Mouse (Mus musculus) brain, embryonic 18.5 days (tissue): ENCODE data around the gene 4930595D18Rik.

ENCODE experiments used
- DNase-seq: peaks from one replicate; pipeline ENCODE4 v3.0.0-alpha.2; 2012; ENCODE audit warnings: low read depth, low spot score

4930595D18Rik gene

DNA sequence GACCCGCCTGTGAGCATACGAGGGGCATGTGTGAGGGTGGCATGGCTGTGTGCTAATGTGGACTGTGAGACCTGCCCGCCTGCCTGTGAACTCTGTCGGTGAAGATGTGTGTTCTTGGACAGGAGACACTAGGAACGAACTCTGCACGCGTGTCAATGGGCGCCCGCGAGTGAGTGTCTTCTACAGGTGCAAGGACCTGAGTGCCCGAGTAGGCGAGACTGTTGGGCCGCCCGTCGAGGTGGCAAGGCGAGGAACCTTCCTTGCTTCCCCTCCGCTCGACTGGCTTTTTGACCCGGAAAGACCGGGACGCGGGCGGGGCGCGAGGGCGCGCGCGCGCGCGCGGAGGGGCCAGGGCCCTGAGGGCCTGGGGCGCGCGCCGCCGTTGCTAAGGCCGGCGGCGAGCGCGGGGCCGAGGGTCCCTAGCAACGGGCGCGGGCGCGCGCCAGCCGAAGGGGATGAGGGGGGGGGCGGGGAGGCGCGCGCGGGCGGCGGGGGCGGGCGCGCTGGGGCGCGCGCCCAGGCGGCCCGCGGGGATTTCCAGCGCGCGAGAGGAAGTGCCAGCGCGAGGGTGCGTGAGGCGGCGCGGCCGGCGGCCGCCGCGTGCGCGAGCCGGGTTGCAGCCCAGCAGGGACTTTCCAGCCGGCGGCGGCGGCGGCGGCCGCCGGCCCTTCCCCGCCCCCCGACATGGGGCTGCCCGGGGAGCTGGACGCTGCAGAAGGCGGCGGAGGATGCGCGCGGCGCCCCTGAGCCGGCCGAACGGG, 18.3 kb downstream of the 4930595D18Rik start, which contains the start of gene Traf3:
Gene Traf3, plus strand, starts transcription at position 540 of the 761 bp plus-strand sequence.
- no peak for DNase-seq

DNA sequence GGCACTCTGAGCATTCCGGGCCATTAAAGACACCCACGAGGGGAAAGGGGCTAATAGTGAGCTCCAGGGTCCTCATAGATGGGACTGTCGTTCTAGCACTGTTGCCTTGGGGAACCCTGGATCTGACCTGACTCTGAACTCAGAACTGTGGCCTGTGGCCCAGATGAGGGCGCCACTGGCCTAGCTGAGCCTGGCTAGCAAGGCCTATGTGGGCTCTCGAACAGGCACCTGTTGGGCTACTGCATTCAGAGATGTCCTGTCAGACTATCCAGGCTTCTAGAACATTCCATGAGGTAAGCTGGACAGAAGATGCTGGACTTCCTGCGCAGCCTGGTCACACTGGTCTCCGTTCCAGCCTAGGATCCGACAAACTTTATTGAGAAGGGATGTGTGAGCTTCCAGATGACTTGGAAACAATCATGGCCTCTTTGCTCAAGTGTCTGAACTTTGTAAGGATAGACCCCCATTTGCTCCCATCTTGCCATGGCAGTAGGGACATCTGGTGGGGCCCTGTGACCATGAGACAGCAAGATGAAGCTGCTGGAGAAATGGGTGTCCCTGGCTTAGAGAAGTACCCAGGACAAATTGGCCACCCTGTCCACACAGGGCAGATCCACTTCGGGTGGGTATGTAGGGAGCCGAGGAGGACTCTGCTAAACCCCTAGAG, 19.0 kb downstream of the 4930595D18Rik start:
- DNase-seq = no peak

DNA sequence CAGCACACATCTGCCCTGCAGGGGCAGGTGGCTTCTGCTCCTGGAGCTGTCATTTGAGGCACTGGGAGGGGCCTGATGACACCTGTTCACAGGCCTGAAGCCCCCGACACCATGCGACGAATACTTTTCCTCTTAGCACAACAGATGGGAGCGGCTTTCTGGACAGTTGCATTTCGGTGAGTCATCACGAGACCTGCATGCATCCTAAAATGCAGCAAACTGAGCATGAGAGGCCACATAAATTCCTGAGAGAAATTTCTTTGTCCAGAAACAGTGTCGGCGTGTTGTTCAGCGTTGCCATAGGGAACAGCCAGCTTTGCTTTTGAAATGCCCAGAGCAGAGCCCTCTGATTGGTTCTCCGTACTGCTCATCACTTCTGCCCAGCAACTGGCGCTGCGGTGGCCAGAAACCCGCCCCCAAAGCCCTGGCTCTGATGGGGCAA, 20.0 kb downstream of the 4930595D18Rik start:
- DNase-seq = peak; percentile 88

DNA sequence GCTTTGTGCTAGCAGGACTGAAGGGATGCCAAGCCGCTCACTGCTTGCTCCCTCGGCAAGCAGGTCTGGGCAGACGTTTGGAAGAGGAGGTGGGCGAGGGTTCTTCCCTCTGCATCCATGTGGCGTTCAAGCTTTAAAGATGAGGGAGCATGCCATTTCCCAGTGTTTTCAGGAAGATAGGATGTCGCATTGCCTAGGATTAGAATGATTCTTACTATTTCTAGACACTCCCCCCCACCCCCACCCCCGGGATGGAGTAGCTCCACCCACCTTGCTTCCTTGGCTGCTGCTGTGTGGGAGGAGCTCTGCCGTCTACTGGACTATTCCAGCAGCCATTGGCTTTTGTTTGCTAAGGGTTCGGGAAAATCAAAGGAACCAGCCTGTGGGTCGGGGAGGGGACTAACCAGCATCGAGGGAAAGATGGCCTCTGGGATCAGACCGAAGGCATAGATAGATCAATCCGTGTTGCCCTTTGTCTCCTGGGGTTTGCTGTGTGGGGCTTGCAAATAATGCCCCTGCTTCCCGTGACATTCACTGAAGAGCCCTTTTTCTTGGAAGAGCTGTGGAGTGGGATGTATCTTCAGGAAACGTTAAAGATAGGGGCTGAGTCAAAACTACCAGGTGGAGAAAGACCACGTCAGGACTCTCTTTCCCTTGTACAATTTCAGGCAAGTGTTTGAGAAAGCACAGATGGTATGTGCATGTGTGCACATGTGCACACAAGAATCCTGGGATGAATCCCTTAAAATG, 21.8 kb downstream of the 4930595D18Rik start:
- DNase-seq = peak; percentile 83

DNA sequence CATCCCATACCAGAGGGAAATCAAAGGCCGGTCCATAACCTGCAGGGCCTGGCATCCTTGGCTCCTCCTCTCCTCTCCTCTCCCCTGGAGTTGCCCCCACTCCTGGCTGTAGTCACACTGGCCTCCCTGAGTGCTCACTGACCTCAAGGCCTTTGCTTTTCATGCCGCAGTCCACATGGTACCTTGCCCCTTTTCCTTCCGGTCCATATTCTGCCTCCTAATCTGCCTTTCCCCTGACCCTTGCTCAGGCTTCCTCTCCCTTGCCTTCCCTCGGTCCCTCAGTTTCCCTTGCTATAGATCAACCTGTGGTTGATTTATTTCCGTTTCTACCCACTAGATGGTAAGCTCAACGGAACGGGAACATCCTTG, 22.4 kb downstream of the 4930595D18Rik start:
- DNase-seq = no peak

DNA sequence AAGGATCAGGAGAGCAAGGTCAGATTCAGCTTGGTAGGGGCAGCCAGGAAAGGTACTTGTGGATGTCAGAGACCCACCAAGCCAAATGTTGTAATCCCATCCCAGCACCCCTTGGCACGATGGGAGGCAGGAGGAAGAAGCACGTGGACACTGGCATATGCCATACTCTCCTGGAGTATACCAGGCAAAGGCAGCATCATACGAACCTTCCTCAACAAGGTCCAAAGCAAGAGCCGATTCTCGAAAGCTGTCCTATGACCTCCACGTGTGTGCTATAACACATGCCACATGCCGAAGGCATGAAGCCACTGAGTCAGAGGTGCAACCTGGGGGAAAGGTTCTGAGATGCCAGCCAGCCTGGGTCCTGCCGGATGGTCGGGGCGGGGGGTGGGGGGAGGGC, 23.4 kb downstream of the 4930595D18Rik start:
- no peak for DNase-seq

DNA sequence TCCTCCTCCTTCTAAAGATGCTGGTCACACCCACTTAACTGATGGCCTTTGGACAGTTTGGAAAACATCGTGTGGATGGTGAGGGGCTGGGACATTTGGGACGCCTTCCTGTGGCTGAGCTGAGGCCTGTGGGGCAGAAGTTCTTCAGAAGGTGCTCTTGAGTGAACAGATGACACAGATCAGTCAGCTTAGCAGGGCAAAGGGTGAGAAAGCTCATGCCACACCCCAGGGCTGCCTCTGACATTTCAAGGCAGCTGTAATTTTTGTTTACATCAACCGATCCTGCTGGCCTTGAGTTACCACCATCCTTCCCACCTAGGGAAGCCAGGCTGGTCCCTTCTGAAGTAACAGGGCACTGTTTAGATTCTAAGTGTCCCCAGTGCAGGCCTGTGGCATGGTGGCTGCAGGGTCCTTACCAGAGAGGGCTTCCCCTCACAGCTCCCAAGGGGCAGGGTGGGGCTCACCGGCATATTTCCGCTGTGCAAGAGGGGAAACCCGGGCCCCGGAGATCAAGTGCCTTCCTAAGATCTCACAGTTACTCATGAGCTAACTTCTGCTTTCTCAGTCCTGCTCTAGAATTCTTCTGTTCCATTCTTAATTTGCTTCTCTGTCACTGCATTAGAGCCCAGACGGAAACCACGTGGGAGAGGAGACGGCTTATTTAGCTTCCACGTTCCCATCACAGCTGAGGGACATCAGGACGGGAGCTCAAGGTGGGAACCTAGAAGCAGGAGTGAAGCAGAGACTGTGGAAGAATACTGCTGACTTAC, 24.4 kb downstream of the 4930595D18Rik start:
- DNase-seq = no peak

DNA sequence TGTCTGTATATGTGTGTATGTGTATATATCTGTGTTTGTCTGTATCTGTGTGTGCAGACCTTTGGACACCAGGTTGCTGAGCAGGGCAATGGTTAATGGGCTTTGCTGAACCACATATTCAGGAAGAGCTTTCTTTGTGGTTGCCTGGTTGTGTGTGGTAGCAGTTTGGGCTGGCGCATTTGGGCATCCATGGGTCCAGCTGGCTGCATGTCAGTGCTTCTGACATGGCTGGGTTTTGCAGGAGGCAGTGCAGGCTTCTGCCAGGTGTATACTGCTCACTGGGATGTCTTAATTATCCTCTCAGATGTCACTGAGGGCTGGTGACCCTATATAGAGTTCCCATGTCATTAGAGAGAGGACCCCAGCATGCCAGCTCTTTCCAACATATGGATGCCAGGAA, 28.5 kb downstream of the 4930595D18Rik start:
- DNase-seq = no peak

DNA sequence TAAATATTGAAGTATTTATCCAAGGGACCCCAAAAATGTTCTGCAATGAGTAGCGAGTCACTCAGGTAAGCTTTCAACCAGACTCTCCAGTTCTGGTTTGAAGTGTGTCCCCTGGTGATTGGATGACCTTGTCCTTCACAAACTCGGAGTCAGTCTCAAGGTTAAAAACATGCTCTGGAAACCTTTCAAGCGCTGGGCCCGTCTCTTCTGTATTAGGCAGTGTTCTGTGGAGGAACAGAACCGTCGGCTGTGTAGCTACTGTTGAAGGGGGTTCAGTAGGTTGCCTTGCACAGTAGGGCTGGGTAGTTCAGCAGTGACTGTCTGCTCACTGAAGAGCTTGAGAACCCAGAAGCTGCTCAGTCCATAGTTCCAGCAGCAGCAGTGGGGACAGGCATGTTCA, 29.6 kb downstream of the 4930595D18Rik start:
- DNase-seq = no peak

DNA sequence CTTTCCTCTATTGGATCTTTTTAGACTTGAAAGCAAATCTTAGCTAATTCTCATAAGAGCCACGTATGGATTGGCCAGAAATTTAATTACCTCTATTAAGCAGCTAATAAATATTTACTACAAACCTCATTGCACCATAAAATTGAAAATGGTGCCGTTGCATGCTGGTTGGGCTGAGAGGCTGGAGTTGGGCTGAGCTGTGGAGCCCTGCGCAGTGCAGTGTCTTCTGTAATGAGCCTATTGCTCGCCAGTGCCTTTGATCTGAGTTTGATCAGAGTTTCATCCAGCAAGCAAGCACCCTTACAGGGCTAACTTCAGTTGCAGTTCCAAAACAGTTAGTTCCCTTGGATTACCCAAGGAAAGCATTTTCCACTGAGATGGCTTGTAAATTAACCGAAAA, 30.3 kb downstream of the 4930595D18Rik start:
- DNase-seq = no peak

DNA sequence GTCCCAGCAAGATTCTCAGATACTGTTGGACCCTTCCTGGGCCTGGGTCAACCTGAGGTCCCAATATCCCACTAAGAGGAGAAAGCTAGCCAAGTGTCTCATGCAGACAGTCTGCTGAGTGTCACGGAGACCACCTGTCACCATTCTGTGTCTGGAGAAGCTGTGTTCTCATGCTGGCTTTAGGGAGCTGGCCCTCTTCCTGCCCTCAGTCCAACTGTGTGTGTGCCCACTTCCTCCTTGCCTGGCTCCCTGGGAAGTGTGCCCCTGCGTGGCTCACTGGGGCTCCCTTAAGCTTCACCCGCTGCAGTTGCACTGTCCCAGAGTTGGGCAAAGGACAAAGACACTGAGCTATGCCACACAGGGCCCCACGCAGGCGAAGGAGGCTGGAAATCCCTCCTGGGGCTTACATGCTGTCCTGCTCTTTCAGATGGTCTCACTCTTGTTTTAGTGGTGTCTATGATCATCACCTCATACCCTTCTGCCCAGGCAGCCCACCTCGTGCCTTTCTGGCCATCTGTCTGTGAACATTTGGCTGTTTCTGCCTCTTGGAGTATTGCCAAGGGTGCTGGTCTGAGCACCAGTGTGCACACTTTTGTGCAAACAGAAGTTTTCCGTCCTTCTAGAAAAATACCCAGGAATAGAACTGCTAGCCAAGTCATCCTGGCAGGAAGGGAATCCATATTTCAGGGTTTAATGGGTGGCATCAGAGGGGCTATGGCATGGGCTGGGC, 31.1 kb downstream of the 4930595D18Rik start:
- DNase-seq = no peak

DNA sequence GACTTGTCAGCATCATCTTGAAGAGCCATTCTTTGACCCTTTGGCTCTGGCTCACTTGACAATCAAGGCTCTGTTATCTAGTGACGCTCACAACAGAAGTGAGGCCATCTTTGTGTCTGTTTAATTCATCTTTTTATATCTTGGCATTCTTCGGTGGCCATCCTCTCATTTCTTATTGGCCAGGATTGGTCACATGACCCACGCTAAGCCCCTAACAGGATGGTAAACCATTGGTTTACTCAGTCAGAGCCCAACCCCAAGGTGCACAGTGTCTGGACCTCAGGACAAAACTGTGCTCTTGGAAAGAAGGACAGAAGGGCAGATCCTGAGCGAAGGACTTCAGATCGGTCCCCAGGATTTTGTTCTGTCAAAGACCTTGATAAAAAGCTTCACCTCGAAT, 31.7 kb downstream of the 4930595D18Rik start:
- DNase-seq = no peak

DNA sequence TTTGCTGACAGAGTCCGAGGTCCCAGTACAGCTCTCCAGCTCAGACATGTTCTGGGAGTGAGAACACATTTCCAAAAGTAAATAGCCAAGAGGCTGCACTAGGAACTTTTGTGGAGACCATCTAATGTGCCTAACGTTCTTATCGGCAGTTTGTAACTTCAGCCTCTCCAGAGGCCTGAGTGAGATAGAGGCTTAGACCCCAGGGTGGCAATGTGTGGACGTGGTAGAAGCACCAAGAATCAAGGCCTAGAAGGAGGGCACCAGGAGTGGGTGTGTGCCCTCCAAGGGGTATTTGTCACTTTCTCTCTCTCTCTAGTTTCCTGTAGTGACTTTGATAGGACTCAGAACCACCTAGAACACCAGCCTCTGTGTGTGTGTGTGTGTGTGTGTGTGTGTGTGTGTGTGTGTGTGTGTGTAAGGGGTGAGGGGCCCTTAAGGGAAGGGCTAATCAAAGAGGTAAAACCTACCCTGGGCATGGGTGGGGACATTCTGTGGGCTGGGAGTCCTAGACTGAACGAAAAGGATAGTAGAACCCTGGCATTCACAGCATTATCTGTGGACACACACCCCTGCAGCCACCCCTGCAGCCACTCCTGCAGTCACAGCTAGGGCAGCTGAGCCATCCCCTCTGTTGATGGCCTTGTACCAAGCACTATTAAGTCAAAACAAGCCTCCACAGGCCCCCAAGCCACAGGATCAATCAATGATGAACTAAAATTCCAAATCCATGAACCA, 32.7 kb downstream of the 4930595D18Rik start:
- DNase-seq = no peak

DNA sequence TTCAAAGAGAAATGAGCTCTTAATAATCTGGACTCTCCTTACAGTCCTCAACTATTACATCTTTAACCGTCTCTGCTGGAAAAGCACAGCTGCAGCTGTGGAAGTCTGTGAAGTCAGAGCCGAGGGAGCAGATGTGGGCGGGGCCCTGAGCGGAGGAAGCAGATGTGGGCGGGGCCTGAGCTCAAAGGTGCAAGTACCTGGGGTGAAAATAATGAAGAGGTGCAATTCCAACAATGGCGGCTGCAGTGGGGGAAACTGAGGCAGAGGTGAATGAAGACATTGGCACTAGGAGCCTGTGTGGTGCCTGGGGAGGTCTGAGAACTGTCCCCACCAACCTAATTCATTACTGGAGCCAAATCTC, 34.1 kb downstream of the 4930595D18Rik start:
- DNase-seq = no peak

DNA sequence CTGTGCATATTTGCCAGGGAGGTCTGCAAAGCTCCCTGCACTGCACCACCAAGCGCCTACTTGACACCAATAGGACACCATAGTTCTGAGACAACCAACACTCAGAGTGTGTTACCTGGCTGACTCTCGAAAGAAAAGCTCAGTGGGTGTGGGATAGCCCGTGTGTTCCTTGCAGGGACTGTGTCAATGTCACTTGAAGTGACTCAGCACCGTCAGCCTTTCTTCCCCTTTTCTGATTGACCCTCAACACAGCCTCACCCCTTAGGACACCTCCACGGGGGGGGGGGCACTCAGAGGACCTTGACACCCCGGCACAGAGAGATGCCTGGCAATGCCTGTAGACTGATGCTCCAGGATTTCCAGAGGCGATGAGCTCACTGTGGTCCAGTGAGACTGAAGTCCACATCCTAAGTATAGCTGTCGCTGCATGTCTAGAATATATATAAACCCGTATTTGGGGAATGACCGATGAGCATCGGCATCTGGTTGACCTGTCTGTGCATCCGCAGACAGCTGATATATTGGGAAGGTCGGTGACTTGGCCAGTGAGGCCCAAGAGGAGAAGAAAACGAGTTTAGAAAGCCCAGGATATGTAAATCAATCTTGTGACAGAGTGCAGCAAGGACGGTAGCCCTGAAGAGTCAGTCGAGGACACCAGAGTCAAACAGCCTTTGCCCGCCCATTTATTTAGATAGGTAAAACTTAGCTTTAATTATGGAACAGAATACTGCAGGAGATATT, 34.6 kb downstream of the 4930595D18Rik start:
- no peak for DNase-seq

DNA sequence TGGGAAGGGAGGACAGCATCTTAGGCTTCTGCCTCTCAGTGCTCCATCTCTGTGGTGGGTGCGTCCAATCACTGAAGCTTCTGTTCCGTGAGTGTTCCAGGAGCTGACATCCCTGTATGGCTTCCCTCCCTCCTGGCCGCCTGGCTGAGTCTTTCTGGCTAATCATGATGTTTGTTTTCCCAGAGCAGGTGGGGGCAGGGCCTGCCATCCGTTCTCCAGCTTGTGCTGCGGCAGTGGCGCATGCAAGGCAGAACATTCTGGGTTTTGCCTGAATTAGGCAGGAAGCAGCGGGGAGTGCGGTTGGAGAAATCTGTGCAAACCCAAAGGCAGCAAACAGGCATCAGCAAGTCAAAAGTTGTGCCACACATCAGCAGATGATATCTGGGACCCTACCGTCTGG, 39.0 kb downstream of the 4930595D18Rik start:
- no peak for DNase-seq

DNA sequence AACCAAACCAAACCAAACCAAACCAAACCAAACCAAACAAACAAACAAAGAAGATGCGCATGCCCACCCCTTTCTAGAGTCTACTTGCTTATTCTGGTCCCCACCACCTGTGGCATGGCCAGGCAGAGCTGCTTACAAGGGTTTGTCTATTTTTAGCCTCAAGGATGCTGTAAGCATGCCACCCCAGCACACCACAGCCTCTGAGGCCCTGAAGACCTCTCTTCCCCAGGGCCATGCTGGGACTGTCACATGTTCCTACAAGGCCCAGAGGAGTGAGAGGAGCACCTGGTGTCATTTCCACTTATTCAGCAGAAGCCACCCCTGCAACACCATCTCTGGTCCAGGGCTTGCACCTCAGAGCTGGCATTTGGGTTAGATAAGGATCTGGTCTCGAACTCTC, 39.7 kb downstream of the 4930595D18Rik start:
- no peak for DNase-seq

DNA sequence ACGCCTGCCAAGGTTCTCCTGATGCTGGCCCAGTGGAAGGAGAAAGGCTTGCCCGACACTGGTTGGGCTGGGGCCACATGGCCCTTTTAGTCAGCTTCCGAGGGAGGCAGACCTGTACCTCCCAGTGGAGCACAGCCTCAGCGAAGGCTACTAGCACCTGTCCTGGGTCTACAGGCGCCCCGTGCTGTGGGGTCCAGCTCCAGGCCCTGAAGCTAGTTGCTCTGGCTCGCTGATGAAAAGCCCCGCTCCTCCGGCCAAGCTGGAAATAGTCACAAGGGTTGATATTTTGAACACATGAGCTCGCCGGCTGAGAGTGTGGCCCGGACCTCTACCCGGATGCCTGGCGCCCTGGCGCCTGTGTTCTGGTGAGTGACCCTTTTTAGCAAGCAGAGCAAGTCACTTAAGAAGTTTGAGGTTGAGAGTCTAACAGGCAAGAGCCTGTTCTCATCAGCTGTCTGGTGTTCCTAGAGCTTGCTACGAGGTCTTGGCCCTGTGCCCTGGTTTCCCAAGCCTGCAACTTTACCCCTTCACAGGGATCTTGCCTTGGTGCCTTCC, 40.7 kb downstream of the 4930595D18Rik start:
- no peak for DNase-seq

DNA sequence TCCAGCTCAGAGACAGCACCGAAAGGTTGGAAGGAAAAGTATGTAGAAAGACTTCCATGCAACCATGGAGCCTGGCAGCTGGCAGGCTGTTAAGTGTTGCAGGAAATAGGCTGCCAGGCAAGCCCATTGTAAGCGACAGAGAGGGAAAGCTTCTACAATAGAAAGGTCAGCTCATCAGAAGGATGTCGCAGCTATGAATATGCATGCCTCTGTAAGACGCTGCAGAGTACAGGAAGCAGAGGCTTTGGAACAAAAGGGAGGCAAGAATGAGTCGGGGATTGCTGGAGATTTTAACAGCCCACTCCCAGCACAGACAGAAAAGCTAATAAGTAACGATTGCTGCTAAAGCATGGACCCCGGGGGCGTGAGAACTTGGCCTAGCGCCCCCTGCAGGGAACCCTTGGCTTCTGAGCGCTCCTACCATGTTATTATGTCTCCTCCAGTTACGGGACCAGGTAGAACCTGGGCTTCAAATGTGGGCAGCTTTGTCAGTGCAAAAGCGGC, 41.2 kb downstream of the 4930595D18Rik start:
- DNase-seq = no peak
